Mouse (Mus musculus) adrenal gland, postnatal 14 days (tissue): Measurements from ENCODE around the gene Ddr1. TPM values are rescaled to one million over a fixed set of nuclear protein-coding genes. Genes with fewer than 3 reads are reported as not detected.

ENCODE experiments used
- DNase-seq: peaks from one replicate; pipeline ENCODE4 v3.0.0; 2021; ENCODE audit warnings: mixed read lengths
- total RNA-seq: library from RNA; stranded (reverse); gene quantifications from 2 replicates; pipeline ENCODE4 v1.2.3, GENCODE M21; 2021

Gene Ddr1
- total RNA-seq, 1 experiment from 2014 or later = 36.4 TPM

DNA sequence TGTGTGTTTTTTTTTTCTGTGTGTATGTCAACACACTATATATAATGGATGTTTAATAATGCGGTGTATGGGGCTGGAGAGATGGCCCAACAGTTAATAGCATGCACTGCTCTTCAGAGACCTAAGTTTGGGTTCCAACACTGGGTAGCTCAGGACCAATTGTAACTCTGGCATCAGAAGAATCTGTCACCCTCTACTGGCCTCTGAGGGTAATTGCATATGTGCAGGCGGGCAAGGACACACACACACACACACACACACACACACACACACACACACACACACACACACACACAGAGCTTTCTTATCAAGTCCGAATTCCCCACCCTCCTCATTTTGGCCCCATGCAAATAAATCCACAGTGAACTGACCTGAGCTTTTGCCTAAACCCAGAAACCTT, 69.2 kb downstream of the Ddr1 start:
- no peak for DNase-seq

DNA sequence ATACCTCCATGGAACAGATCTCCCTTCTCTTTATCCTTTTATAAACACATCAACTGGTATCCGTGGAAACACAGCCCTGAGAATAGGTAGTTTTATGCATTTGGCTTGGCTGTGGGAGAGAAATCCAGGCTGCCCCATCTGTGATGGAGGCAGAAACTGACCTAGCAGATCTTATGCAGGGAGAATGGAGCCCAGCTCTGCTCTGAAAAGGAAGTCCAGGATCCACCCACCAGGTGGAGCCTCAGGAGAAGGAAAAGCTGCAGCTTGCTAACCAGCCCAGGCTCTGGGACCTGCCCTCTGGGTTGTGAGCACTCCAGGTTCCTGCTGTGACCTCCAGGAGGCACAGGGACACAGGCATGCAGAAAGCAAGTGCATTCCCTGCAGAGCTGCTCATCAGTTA, 70.4 kb downstream of the Ddr1 start:
- DNase-seq = peak; percentile 45

Other genes with a start within 250 kb of the Ddr1 start
- 4.4 and 61.3 TPM in 2 replicates for gene H2-Q10, start 234.5 kb downstream of the Ddr1 start, total RNA-seq
- gene Pou5f1, start 198.6 kb downstream of the Ddr1 start, total RNA-seq = 0.26 and 0.45 TPM in 2 replicates
- 19.9 and 21.4 TPM in 2 replicates for gene Tcf19, start 187.8 kb downstream of the Ddr1 start, total RNA-seq
- 12.0 and 14.3 TPM in 2 replicates for gene Cchcr1, start 187.5 kb downstream of the Ddr1 start, total RNA-seq
- gene Psors1c2, start 171.4 kb downstream of the Ddr1 start, total RNA-seq = not detected in 2 replicates
- gene Cdsn, start 152.5 kb downstream of the Ddr1 start, total RNA-seq = 0.23 and 0.37 TPM in 2 replicates
- not detected in 2 replicates for gene 2300002M23Rik, start 137.2 kb downstream of the Ddr1 start, total RNA-seq
- not detected in 2 replicates for gene Sfta2, start 103.1 kb downstream of the Ddr1 start, total RNA-seq
- gene Gm9573, start 78.0 kb downstream of the Ddr1 start, total RNA-seq = not detected in 2 replicates
- not detected in 2 replicates for gene Mucl3, start 60.9 kb downstream of the Ddr1 start, total RNA-seq
- 49.6 and 52.0 TPM in 2 replicates for gene Vars2, start 37.0 kb downstream of the Ddr1 start, total RNA-seq
- gene Gtf2h4, start 30.9 kb downstream of the Ddr1 start, total RNA-seq = 24.3 and 24.7 TPM in 2 replicates
- gene Ier3, start 117.1 kb upstream of the Ddr1 start, total RNA-seq = 12.7 and 26.3 TPM in 2 replicates
- 52.4 and 59.5 TPM in 2 replicates for gene Flot1, start 118.6 kb upstream of the Ddr1 start, total RNA-seq
- 285 and 320 TPM in 2 replicates for gene Tubb5, start 133.7 kb upstream of the Ddr1 start, total RNA-seq
- 20.6 and 21.9 TPM in 2 replicates for gene Mdc1, start 136.9 kb upstream of the Ddr1 start, total RNA-seq
- 10.6 and 15.9 TPM in 2 replicates for gene Nrm, start 156.7 kb upstream of the Ddr1 start, total RNA-seq
- 29.5 and 44.4 TPM in 2 replicates for gene Ppp1r18, start 161.0 kb upstream of the Ddr1 start, total RNA-seq
- gene Dhx16, start 175.2 kb upstream of the Ddr1 start, total RNA-seq = 40.2 and 41.1 TPM in 2 replicates
- gene 2310061I04Rik, start 192.8 kb upstream of the Ddr1 start, total RNA-seq = 73.6 and 79.5 TPM in 2 replicates
- 29.0 and 31.5 TPM in 2 replicates for gene Atat1, start 205.5 kb upstream of the Ddr1 start, total RNA-seq
- 108 and 114 TPM in 2 replicates for gene Mrps18b, start 211.8 kb upstream of the Ddr1 start, total RNA-seq
- gene Ppp1r10, start 211.8 kb upstream of the Ddr1 start, total RNA-seq = 91.4 and 97.7 TPM in 2 replicates